Mouse (Mus musculus): ENCODE measurements around the gene Hgfac.

DNA sequence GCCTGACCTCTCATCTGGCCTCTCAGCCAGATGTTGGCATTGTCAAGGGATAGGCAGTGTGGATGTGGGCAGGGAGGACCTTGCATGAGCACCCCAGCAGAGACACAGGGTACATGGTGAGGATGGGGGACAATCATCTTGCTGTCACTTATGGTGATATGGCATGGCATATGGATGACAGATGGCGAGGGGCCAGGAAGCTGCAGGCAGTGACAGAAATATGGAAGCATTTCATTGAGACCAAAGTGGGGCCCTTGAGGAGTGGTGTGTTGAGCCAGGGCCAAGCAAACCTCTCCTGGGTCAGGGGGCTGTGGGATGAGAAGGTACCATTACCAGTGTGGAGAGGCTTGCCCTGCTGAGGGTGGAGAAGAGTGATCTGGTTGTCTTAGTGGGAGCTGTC, 35.1 kb downstream of the Hgfac start:
- TF ChIP-seq CTCF (IDR thresholded peaks at IDR 0.05; ENCODE audit: insufficient read depth, low read length) (no peak), POLR2A (IDR thresholded peaks at IDR 0.05; ENCODE audit: borderline replicate concordance, extremely low read depth, low read depth, low read length) (no peak)

All from lung, adult 2 months (tissue).